Mouse (Mus musculus): ENCODE data around the gene B3gntl1. TPM values are rescaled to one million over a fixed set of nuclear protein-coding genes. Genes with fewer than 3 reads are reported as not detected.
A peak's percentile ranks its signal among the peaks of the same experiment; 100 is the strongest.

Gene B3gntl1
- total and polyA plus RNA-seq, 2 experiments: 2.4 to 2.7 TPM

DNA sequence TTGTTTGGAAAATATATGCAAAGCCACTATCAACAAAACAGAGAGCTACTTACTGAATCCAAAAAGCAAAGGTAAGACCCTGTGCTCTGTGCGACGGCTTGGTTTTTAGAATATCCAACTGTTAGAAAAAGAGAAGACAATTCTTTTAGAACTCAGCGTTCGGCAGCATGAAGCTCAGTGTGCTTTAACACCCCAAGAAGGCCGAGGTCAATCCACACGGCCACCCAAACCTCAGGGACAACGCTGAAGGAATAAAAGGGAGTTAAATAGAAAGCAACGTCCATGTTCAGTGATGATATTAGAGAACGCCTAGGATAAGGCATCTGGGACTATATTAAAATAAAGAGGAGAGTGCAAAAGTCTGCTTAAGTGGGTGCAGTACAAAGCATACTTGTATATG lies 21.4 kb downstream of the B3gntl1 start:
- H3K27ac ChIP-seq (replicated peaks; ENCODE audit: insufficient read depth, low read depth, low read length): no peak overlapping the region
- no peak overlapping the region for H3K9ac ChIP-seq (ENCODE audit: low read depth, low read length)
- no peaks in the 10 kb centered on the region for H3K27me3 ChIP-seq (ENCODE audit: control insufficient read depth, insufficient read depth, low read length)
- 95% methylated on average over 9 of the region's 9 CpGs for WGBS
- DNase-seq (ENCODE audit: extremely low read depth, low read depth, low spot score): no peak
- no peak for TF ChIP-seq CTCF (IDR thresholded peaks at IDR 0.05; ENCODE audit: low read depth, low read length)
- no peaks in the 10 kb centered on the region for H3K79me2 ChIP-seq (ENCODE audit: control insufficient read depth, insufficient read depth, low read length)
- peaks cover 3% of the 10 kb centered on the region; the same call in 1 of the 2 replicates for H3K36me3 ChIP-seq (ENCODE audit: control insufficient read depth, insufficient read depth, low read length)
- no peak overlapping the region for H3K4me3 ChIP-seq (ENCODE audit: insufficient read depth, low read depth, low read length)
- H3K4me1 ChIP-seq (ENCODE audit: control insufficient read depth, insufficient read depth, low read length): no peaks in the 10 kb centered on the region

DNA sequence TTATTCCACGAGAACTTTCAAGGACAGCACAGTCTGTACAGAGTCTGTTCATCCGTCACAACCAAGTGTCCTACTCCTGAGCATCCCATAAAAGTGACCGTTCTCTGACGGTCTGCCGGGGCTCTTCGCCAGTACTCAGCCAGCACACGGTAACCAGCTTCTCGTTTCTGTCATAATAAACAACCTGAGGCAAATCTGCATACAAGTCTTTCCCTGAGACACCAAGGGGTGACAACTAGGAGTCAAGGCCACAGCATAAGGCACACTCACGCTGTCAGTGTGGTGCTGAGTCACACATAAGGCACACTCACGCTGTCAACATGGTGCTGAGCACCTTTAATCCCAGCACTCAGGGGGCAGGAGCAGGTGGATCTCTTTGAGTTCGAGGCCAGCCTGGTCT lies 22.3 kb downstream of the B3gntl1 start:
- no peak for DNase-seq (ENCODE audit: extremely low read depth, low read depth, low spot score)
- H3K79me2 ChIP-seq (ENCODE audit: control insufficient read depth, insufficient read depth, low read length): no peaks in the 10 kb centered on the region
- H3K4me1 ChIP-seq (ENCODE audit: control insufficient read depth, insufficient read depth, low read length): no peaks in the 10 kb centered on the region
- 92% methylated on average over 11 of the region's 11 CpGs for WGBS
- H3K36me3 ChIP-seq (ENCODE audit: control insufficient read depth, insufficient read depth, low read length): peaks cover 3% of the 10 kb centered on the region; the same call in 1 of the 2 replicates
- H3K27me3 ChIP-seq (ENCODE audit: control insufficient read depth, insufficient read depth, low read length): no peaks in the 10 kb centered on the region
- no peak for TF ChIP-seq CTCF (IDR thresholded peaks at IDR 0.05; ENCODE audit: low read depth, low read length)
- no peak for TF ChIP-seq POLR2A (IDR thresholded peaks at IDR 0.05; ENCODE audit: extremely low read depth, insufficient read depth, low read length)
- H3K27ac ChIP-seq (replicated peaks; ENCODE audit: insufficient read depth, low read depth, low read length): no peak overlapping the region
- no peak overlapping the region for H3K4me3 ChIP-seq (ENCODE audit: insufficient read depth, low read depth, low read length)
- H3K9ac ChIP-seq (ENCODE audit: low read depth, low read length): no peak overlapping the region

DNA sequence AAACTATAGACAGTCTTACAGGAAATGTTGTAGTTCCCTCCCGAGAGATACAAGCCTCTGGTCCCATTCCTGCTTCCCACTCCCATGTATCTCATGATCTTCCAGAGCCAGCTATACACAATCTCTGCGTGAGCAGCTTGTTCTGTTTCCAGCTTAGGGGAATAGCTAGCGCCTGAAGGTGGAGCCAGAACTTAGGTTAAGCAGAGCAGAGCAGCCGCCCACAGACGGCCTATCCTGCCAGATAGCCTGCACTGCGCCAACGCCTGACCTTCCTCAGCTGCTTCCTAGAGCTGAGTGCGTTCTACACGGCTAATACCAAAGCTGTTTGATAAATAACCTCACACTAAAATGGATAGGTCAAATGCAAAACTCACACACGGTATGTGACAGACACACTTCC lies 23.1 kb downstream of the B3gntl1 start:
- Histone ChIP-seq H3K4me3 (ENCODE audit: insufficient read depth, low read depth, low read length) (no peak overlapping the region), H3K79me2 (ENCODE audit: control insufficient read depth, insufficient read depth, low read length) (no peaks in the 10 kb centered on the region), H3K9ac (ENCODE audit: low read depth, low read length) (no peak overlapping the region), H3K27ac (replicated peaks; ENCODE audit: insufficient read depth, low read depth, low read length) (no peak overlapping the region), H3K36me3 (ENCODE audit: control insufficient read depth, insufficient read depth, low read length) (peaks cover 3% of the 10 kb centered on the region; the same call in 1 of the 2 replicates), H3K4me1 (ENCODE audit: control insufficient read depth, insufficient read depth, low read length) (no peaks in the 10 kb centered on the region), H3K27me3 (ENCODE audit: control insufficient read depth, insufficient read depth, low read length) (no peaks in the 10 kb centered on the region)
- DNase-seq (ENCODE audit: extremely low read depth, low read depth, low spot score): no peak
- peak; percentile 44 for TF ChIP-seq CTCF (IDR thresholded peaks at IDR 0.05; ENCODE audit: low read depth, low read length)
- no peak for TF ChIP-seq POLR2A (IDR thresholded peaks at IDR 0.05; ENCODE audit: extremely low read depth, insufficient read depth, low read length)
- 57% methylated on average over 10 of the region's 10 CpGs for WGBS

DNA sequence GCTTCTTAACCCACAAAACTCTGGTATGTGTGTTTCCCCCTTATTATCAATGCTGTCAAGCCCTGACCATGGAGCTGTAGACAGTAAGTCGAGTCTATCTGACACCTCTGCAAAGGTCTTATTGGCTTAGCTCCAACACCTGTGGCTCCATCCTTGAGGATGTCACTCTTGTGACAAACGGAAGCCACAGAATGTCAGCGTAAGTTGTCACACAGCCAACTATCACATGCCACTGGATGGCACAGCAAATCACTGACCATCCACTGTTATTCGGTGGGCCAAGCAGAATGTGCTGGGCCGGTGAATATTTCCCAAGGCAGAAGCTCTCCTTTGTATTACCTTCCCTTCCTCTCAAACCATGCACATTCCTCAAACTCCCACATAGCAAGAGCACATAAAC lies 24.8 kb downstream of the B3gntl1 start:
- H3K36me3 ChIP-seq (ENCODE audit: control insufficient read depth, insufficient read depth, low read length): peaks cover 10% of the 10 kb centered on the region
- no peak overlapping the region for H3K4me3 ChIP-seq (ENCODE audit: insufficient read depth, low read depth, low read length)
- H3K9ac ChIP-seq (ENCODE audit: low read depth, low read length): no peak overlapping the region
- H3K27ac ChIP-seq (replicated peaks; ENCODE audit: insufficient read depth, low read depth, low read length): no peak overlapping the region
- H3K4me1 ChIP-seq (ENCODE audit: control insufficient read depth, insufficient read depth, low read length): no peaks in the 10 kb centered on the region
- H3K79me2 ChIP-seq (ENCODE audit: control insufficient read depth, insufficient read depth, low read length): no peaks in the 10 kb centered on the region
- no peak for DNase-seq (ENCODE audit: extremely low read depth, low read depth, low spot score)
- WGBS: 92% methylated on average over 5 of the region's 5 CpGs
- TF ChIP-seq POLR2A (IDR thresholded peaks at IDR 0.05; ENCODE audit: extremely low read depth, insufficient read depth, low read length) (no peak), CTCF (IDR thresholded peaks at IDR 0.05; ENCODE audit: low read depth, low read length) (no peak)
- no peaks in the 10 kb centered on the region for H3K27me3 ChIP-seq (ENCODE audit: control insufficient read depth, insufficient read depth, low read length)

DNA sequence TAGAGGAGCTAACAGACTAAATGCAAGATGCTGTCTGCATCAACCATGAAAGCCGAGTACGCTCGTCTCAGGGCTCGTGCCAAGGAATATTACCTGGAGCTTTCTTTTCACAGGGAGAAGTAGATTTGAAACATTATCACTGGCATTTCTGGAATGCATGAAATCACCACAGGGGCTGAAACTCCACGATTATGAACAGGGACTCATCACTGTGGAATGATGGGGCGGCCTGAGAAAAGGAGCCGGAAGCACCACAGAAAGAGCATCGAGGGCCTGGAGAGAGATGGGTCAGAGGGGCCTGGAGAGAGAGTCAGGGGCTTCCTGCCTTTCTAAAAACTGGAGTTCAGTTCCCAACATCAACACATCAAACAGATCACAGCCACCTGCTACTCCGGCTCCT lies 25.6 kb downstream of the B3gntl1 start:
- no peak overlapping the region for H3K9ac ChIP-seq (ENCODE audit: low read depth, low read length)

DNA sequence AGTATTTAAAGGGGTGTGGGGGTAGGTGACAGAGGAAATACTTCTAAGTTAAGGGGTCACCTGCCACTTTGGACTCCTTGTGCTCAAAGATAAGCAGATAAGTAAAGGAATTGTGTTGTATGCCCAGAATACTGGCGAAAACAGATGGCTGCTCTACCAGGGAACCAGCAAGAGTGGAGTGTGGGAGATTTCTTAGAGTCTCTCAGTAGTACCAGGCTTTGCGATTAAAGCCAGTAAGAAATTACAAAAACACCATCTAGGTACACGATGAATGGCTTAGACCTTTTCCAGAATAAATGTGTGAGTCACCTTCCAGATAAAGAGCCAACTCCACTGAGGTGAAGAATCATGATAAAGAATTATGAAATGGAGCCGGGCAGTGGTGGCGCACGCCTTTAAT lies 27.6 kb downstream of the B3gntl1 start:
- H3K36me3 ChIP-seq (ENCODE audit: control insufficient read depth, insufficient read depth, low read length): peaks cover 13% of the 10 kb centered on the region
- H3K9ac ChIP-seq (ENCODE audit: low read depth, low read length): no peak overlapping the region
- no peak for DNase-seq (ENCODE audit: extremely low read depth, low read depth, low spot score)
- TF ChIP-seq POLR2A (IDR thresholded peaks at IDR 0.05; ENCODE audit: extremely low read depth, insufficient read depth, low read length): no peak
- no peak for TF ChIP-seq CTCF (IDR thresholded peaks at IDR 0.05; ENCODE audit: low read depth, low read length)
- H3K4me1 ChIP-seq (ENCODE audit: control insufficient read depth, insufficient read depth, low read length): no peaks in the 10 kb centered on the region
- no peak overlapping the region for H3K27ac ChIP-seq (replicated peaks; ENCODE audit: insufficient read depth, low read depth, low read length)
- WGBS: 95% methylated on average over 6 of the region's 6 CpGs
- no peaks in the 10 kb centered on the region for H3K27me3 ChIP-seq (ENCODE audit: control insufficient read depth, insufficient read depth, low read length)
- no peak overlapping the region for H3K4me3 ChIP-seq (ENCODE audit: insufficient read depth, low read depth, low read length)
- no peaks in the 10 kb centered on the region for H3K79me2 ChIP-seq (ENCODE audit: control insufficient read depth, insufficient read depth, low read length)

More for the DNA sequence above, 25.6 kb downstream of the B3gntl1 start:
- H3K27me3 ChIP-seq (ENCODE audit: control insufficient read depth, insufficient read depth, low read length): no peaks in the 10 kb centered on the region
- no peaks in the 10 kb centered on the region for H3K79me2 ChIP-seq (ENCODE audit: control insufficient read depth, insufficient read depth, low read length)
- 90% methylated on average over 9 of the region's 9 CpGs for WGBS
- no peak overlapping the region for H3K4me3 ChIP-seq (ENCODE audit: insufficient read depth, low read depth, low read length)
- H3K27ac ChIP-seq (replicated peaks; ENCODE audit: insufficient read depth, low read depth, low read length): no peak overlapping the region
- DNase-seq (ENCODE audit: extremely low read depth, low read depth, low spot score): no peak
- peaks cover 10% of the 10 kb centered on the region for H3K36me3 ChIP-seq (ENCODE audit: control insufficient read depth, insufficient read depth, low read length)
- TF ChIP-seq CTCF (IDR thresholded peaks at IDR 0.05; ENCODE audit: low read depth, low read length) (no peak), POLR2A (IDR thresholded peaks at IDR 0.05; ENCODE audit: extremely low read depth, insufficient read depth, low read length) (no peak)
- H3K4me1 ChIP-seq (ENCODE audit: control insufficient read depth, insufficient read depth, low read length): no peaks in the 10 kb centered on the region
